Mouse (Mus musculus) G1E (cell line): Measurements from ENCODE around the gene Btbd9.

ENCODE experiments used
- CTCF ChIP-seq: IDR thresholded peaks from 2 replicates; pipeline ENCODE4 v1.5.1; 2012; ENCODE audit warnings: low read depth, low read length, inconsistent platforms, mixed read lengths
- GATA1 ChIP-seq: IDR thresholded peaks from 2 replicates; pipeline ENCODE4 v1.6.1; 2012; ENCODE audit warnings: borderline replicate concordance, low read length, inconsistent platforms, mixed read lengths
- POLR2AphosphoS5 ChIP-seq: IDR thresholded peaks from 2 replicates; pipeline ENCODE4 v1.6.1; 2012; ENCODE audit warnings: low read depth, low read length, inconsistent platforms; ENCODE audit not compliant: insufficient replicate concordance
- TAL1 ChIP-seq: conservative IDR thresholded peaks from 2 replicates; pipeline ENCODE4 v1.6.1; 2012; ENCODE audit warnings: low read depth, low read length, inconsistent platforms, mixed read lengths

GRCm38 (mm10) chr17:30241720-30242322 is 334.5 kb downstream of the Btbd9 start:
- TF ChIP-seq GATA1 = no peak
- TF ChIP-seq POLR2AphosphoS5 = no peak
- no peak for TF ChIP-seq CTCF
- TF ChIP-seq TAL1 = no peak
